Mouse (Mus musculus) G1E (cell line): Measurements from ENCODE around the gene Kcnk2. TPM values are rescaled to one million over a fixed set of nuclear protein-coding genes. Genes with fewer than 3 reads are reported as not detected.

Source experiments
- ATAC-seq: 2 replicates; pipeline ENCODE4 v1.8.0; 2016; ENCODE audit warnings: mild to moderate bottlenecking; ENCODE audit not compliant: insufficient number of reproducible peaks, poor library complexity, low FRiP score, severe bottlenecking; ENCODE audit errors: extremely low read depth
- DNase-seq: peaks from one replicate; pipeline ENCODE4 v3.0.0; 2012; ENCODE audit warnings: low spot score
- H3K27me3 ChIP-seq: 2 replicates; pipeline ENCODE4 v1.6.1; 2012; ENCODE audit warnings: mild to moderate bottlenecking, low read length, inconsistent platforms; ENCODE audit not compliant: insufficient read depth
- H3K36me3 ChIP-seq: replicated peaks from 2 replicates; pipeline ENCODE3; 2012; ENCODE audit warnings: mild to moderate bottlenecking, inconsistent platforms
- H3K4me1 ChIP-seq: 2 replicates; pipeline ENCODE4 v1.6.1; 2012; ENCODE audit warnings: low read depth, low read length, inconsistent platforms, mixed read lengths; ENCODE audit not compliant: insufficient read depth
- H3K4me3 ChIP-seq: 2 replicates; pipeline ENCODE4 v1.5.1; 2012; ENCODE audit warnings: low read depth, mild to moderate bottlenecking, inconsistent platforms, low read length, moderate library complexity, mixed read lengths
- H3K9me3 ChIP-seq: replicated peaks from 2 replicates; pipeline ENCODE4 v1.6.1; 2012; ENCODE audit warnings: inconsistent platforms
- CTCF ChIP-seq: IDR thresholded peaks from 2 replicates; pipeline ENCODE4 v1.5.1; 2012; ENCODE audit warnings: low read depth, low read length, inconsistent platforms, mixed read lengths
- GATA1 ChIP-seq: IDR thresholded peaks from 2 replicates; pipeline ENCODE4 v1.6.1; 2012; ENCODE audit warnings: borderline replicate concordance, low read length, inconsistent platforms, mixed read lengths
- GATA2 ChIP-seq: IDR thresholded peaks from 2 replicates; pipeline ENCODE4 v1.6.1; 2012; ENCODE audit warnings: low read depth, low read length, inconsistent platforms, borderline replicate concordance
- POLR2AphosphoS5 ChIP-seq: IDR thresholded peaks from 2 replicates; pipeline ENCODE4 v1.6.1; 2012; ENCODE audit warnings: low read depth, low read length, inconsistent platforms; ENCODE audit not compliant: insufficient replicate concordance
- TAL1 ChIP-seq: conservative IDR thresholded peaks from 2 replicates; pipeline ENCODE4 v1.6.1; 2012; ENCODE audit warnings: low read depth, low read length, inconsistent platforms, mixed read lengths
- polyA plus RNA-seq: library from polyadenylated mRNA; stranded (reverse); fragments of >175 nt; gene quantifications from 2 replicates; pipeline ENCODE4 v1.2.3, GENCODE M21; 2012
- total RNA-seq, 2 experiments: library from RNA; stranded (forward) in 1 of 2; stranded (reverse) in 1 of 2; fragments of 200-1000 nt in 1 of 2; fragments of >200 nt in 1 of 2; fragmentation: Nextera tagmentation in 1 of 2; gene quantifications; 2 replicates each; pipeline ENCODE4 v1.2.3; 2014 to 2017

The Kcnk2 gene
- total and polyA plus RNA-seq, 3 experiments, result 0.22 TPM; not detected in 2

- ATAC-seq (no peak), DNase-seq (no peak)
- Histone ChIP-seq H3K36me3 (no peaks in the 10 kb centered on the region), H3K27me3 (no peaks in the 10 kb centered on the region), H3K4me3 (no peak overlapping the region), H3K9me3 (peaks cover 36% of the 10 kb centered on the region), H3K4me1 (no peaks in the 10 kb centered on the region)
- TF ChIP-seq CTCF, result no peak
- no peak for TF ChIP-seq TAL1
- TF ChIP-seq GATA1, result no peak
- TF ChIP-seq GATA2, result no peak
- no peak for TF ChIP-seq POLR2AphosphoS5
Observed at GRCm38 (mm10) chr1:189195758-189196157, 206.3 kb downstream of the Kcnk2 start.

- no peaks in the 10 kb centered on the region for H3K36me3 ChIP-seq
- ATAC-seq, result no peak
- H3K9me3 ChIP-seq, result peaks cover 56% of the 10 kb centered on the region
- H3K4me3 ChIP-seq, result no peak overlapping the region
- no peaks in the 10 kb centered on the region for H3K4me1 ChIP-seq
- no peaks in the 10 kb centered on the region for H3K27me3 ChIP-seq
- no peak for DNase-seq
- no peak for TF ChIP-seq TAL1
- no peak for TF ChIP-seq GATA1
- TF ChIP-seq GATA2, result no peak
- TF ChIP-seq POLR2AphosphoS5, result no peak
- TF ChIP-seq CTCF, result no peak
Observed at GRCm38 (mm10) chr1:189187737-189188390, 214.2 kb downstream of the Kcnk2 start.

- no peak for TF ChIP-seq GATA2
- no peak for TF ChIP-seq TAL1
- TF ChIP-seq GATA1, result no peak
- no peak for TF ChIP-seq POLR2AphosphoS5
- TF ChIP-seq CTCF, result no peak
- Histone ChIP-seq H3K36me3 (no peaks in the 10 kb centered on the region), H3K27me3 (no peaks in the 10 kb centered on the region), H3K9me3 (peaks cover 49% of the 10 kb centered on the region), H3K4me1 (no peaks in the 10 kb centered on the region), H3K4me3 (no peak overlapping the region)
- ATAC-seq, result no peak
- DNase-seq, result no peak
Observed at GRCm38 (mm10) chr1:189185206-189185750, 216.8 kb downstream of the Kcnk2 start.

GRCm38 (mm10) chr1:189177746-189178145 lies 224.3 kb downstream of the Kcnk2 start:
- Histone ChIP-seq H3K4me3 (no peak overlapping the region), H3K36me3 (no peaks in the 10 kb centered on the region), H3K27me3 (no peaks in the 10 kb centered on the region), H3K4me1 (no peaks in the 10 kb centered on the region), H3K9me3 (peaks cover 37% of the 10 kb centered on the region)
- TF ChIP-seq GATA1 (no peak), POLR2AphosphoS5 (no peak), TAL1 (no peak), CTCF (no peak), GATA2 (no peak)
- ATAC-seq (no peak), DNase-seq (no peak)

GRCm38 (mm10) chr1:189173479-189173878 lies 228.6 kb downstream of the Kcnk2 start:
- no peaks in the 10 kb centered on the region for H3K27me3 ChIP-seq
- no peaks in the 10 kb centered on the region for H3K36me3 ChIP-seq
- ATAC-seq (no peak), DNase-seq (no peak)
- H3K4me1 ChIP-seq, result no peaks in the 10 kb centered on the region
- TF ChIP-seq TAL1 (no peak), GATA2 (no peak), CTCF (no peak), GATA1 (no peak), POLR2AphosphoS5 (no peak)
- H3K4me3 ChIP-seq, result no peak overlapping the region
- H3K9me3 ChIP-seq, result peaks cover 39% of the 10 kb centered on the region

GRCm38 (mm10) chr1:189171138-189171537 lies 230.9 kb downstream of the Kcnk2 start:
- no peak for TF ChIP-seq GATA1
- TF ChIP-seq GATA2, result no peak
- no peak for TF ChIP-seq TAL1
- no peak for TF ChIP-seq POLR2AphosphoS5
- no peak for TF ChIP-seq CTCF
- H3K27me3 ChIP-seq, result no peaks in the 10 kb centered on the region
- no peaks in the 10 kb centered on the region for H3K36me3 ChIP-seq
- no peak overlapping the region for H3K4me3 ChIP-seq
- no peak for DNase-seq
- no peaks in the 10 kb centered on the region for H3K4me1 ChIP-seq
- H3K9me3 ChIP-seq, result peaks cover 50% of the 10 kb centered on the region
- no peak for ATAC-seq
